In the genomic region with DNA sequence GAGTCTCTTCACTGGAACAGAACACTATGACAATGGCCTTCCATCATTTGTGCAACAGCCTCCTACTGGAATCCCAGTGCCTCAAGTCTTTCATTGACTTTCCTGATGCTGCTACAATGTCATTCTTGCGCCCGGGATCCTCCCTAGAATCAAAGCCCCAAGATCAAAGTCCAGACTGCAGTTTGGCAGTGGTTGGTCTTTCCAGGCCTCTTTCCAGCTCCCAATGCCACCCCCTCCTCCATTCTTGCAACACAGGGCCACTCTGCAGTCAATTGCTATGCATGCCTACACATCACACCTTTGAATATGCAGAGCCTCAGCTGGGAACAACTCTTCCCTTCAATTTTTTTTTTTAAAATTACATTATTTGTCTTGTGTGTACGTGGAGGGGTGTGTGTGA, we compare ENCODE assay signal across 16 mouse cellular contexts. TPM values are rescaled to one million over a fixed set of nuclear protein-coding genes. Genes with fewer than 3 reads are reported as not detected.
"Had no signal": no experiment of that assay in that cellular context is flagged by ENCODE, and none has a peak within 500 bp of the region (broad histone marks: within the 10 kb centered on the region; RNA-seq: fewer than 3 reads in every experiment).

No protein-coding gene starts in this region.

- H3K9ac ChIP-seq: lung, embryonic 15.5 days; midbrain, embryonic 13.5 days; midbrain, embryonic 15.5 days; neural tube, embryonic 12.5 days; stomach, embryonic 15.5 days had no signal

- DNase-seq: lung, adult 2 months; lung, postnatal 14 days; lung, postnatal 36 days; right cerebral cortex, postnatal 14 days; thymus, adult 2 months; thymus, postnatal 25 days; thymus, postnatal 4 days had no signal

- H3K4me3 ChIP-seq: lung, embryonic 15.5 days; megakaryocyte, embryonic 14.5 days; midbrain, embryonic 13.5 days; midbrain, embryonic 15.5 days; neural tube, embryonic 12.5 days; stomach, embryonic 15.5 days had no signal

- H3K36me3 ChIP-seq: lung, embryonic 15.5 days; midbrain, embryonic 13.5 days; midbrain, embryonic 15.5 days; neural tube, embryonic 12.5 days; stomach, embryonic 15.5 days had no signal

- H3K27me3 ChIP-seq: lung, embryonic 15.5 days; midbrain, embryonic 13.5 days; midbrain, embryonic 15.5 days; neural tube, embryonic 12.5 days; stomach, embryonic 15.5 days had no signal

- H3K4me1 ChIP-seq: neural tube, embryonic 12.5 days had no signal

- H3K27ac ChIP-seq: lung, embryonic 15.5 days; macrophage; midbrain, embryonic 13.5 days; midbrain, embryonic 15.5 days; neural tube, embryonic 12.5 days; stomach, embryonic 15.5 days; stomach, postnatal 0 days had no signal

RNA-seq across cellular contexts. Expression of a gene that starts 50.1 kb away (rescaled TPM):
- total RNA-seq: monocyte, adult 5-6 weeks had no signal
- polyA plus RNA-seq: midbrain, embryonic 13.5 days had no signal
